17 mouse cellular contexts compared by ENCODE assay signal in the genomic region with DNA sequence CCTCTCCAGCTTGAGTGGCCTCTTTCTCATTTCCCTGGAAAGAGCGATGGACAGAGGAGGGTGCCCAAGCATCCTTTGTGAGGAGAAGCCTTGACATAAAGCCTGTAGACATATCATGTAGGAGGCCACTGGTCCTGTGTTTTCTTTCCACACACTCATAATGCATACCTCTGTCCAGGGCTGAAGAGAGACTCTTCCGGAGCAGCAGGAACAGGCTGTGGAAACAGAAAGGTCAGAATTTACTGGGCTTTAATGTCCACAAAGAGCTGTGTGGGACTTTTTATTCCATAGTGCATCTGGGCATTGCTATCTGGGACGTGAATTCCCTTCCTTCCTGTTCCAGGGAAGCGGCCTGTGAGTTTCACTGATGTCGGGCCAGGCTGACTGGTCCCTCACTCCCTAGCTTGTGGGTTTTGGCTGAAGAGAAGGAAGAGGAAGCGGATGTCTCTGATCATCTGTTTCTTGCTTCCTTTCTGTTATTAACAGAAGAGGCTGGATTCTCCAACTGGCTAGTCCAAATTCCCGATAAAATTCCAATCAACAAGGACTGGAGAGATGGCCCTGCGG. TPM values are rescaled to one million over a fixed set of nuclear protein-coding genes. Genes with fewer than 3 reads are reported as not detected.
DNase-seq lines count a peak whose midpoint lies in the region; ATAC-seq and TF ChIP-seq lines count a peak whose summit lies in the region.
"Had no signal": no experiment of that assay in that cellular context is flagged by ENCODE, and none has a peak within 500 bp of the region (broad histone marks: within the 10 kb centered on the region; RNA-seq: fewer than 3 reads in every experiment).

No protein-coding gene starts in this region.

- H3K27ac ChIP-seq in kidney, embryonic 15.5 days = peak overlapping the region; percentile 74
- no peak overlapping the region for H3K27ac ChIP-seq in lung, postnatal 0 days (ENCODE audit: low read length)
- H3K27ac ChIP-seq in heart, embryonic 15.5 days = peak overlapping the region; percentile 57
- peak overlapping the region; percentile 90; the same call in 1 of the 2 replicates for H3K27ac ChIP-seq in liver, postnatal 0 days (ENCODE audit: low read depth)
- no peak overlapping the region for H3K27ac ChIP-seq in hindbrain, embryonic 13.5 days
- H3K27ac ChIP-seq: forebrain, embryonic 12.5 days; lung, embryonic 15.5 days; midbrain, embryonic 10.5 days had no signal

- 90% methylated on average over 8 of the region's 8 CpGs for WGBS in kidney, embryonic 15.5 days
- WGBS in lung, postnatal 0 days = 71% methylated on average over 8 of the region's 8 CpGs
- WGBS in heart, embryonic 15.5 days = 64% methylated on average over 8 of the region's 8 CpGs
- 68% methylated on average over 8 of the region's 8 CpGs for whole genome bisulfite sequencing in liver, postnatal 0 days (ENCODE audit: insufficient replicate concordance)
- WGBS in hindbrain, embryonic 13.5 days = 87% methylated on average over 8 of the region's 8 CpGs

- peaks cover 18% of the 10 kb centered on the region for H3K36me3 ChIP-seq in kidney, embryonic 15.5 days
- no peaks in the 10 kb centered on the region for H3K36me3 ChIP-seq in lung, postnatal 0 days (ENCODE audit: insufficient read depth, low read length)
- H3K36me3 ChIP-seq in heart, embryonic 15.5 days = no peaks in the 10 kb centered on the region
- no peaks in the 10 kb centered on the region for H3K36me3 ChIP-seq in liver, postnatal 0 days (replicated peaks; ENCODE audit: insufficient read depth, low read length)
- H3K36me3 ChIP-seq in hindbrain, embryonic 13.5 days = no peaks in the 10 kb centered on the region
- H3K36me3 ChIP-seq: forebrain, embryonic 12.5 days; midbrain, embryonic 10.5 days had no signal

- H3K4me3 ChIP-seq in kidney, embryonic 15.5 days (replicated peaks) = no peak overlapping the region
- H3K4me3 ChIP-seq in lung, postnatal 0 days (ENCODE audit: low read depth, low read length) = no peak overlapping the region
- no peak overlapping the region for H3K4me3 ChIP-seq in heart, embryonic 15.5 days
- H3K4me3 ChIP-seq in liver, postnatal 0 days (ENCODE audit: low read depth, low read length) = no peak overlapping the region
- H3K4me3 ChIP-seq in hindbrain, embryonic 13.5 days = no peak overlapping the region
- H3K4me3 ChIP-seq: forebrain, embryonic 12.5 days; lung, embryonic 15.5 days; midbrain, embryonic 10.5 days; myocyte had no signal

- H3K9me3 ChIP-seq in kidney, embryonic 15.5 days (replicated peaks) = no peaks in the 10 kb centered on the region
- H3K9me3 ChIP-seq in lung, postnatal 0 days (ENCODE audit: low read length) = no peaks in the 10 kb centered on the region
- no peaks in the 10 kb centered on the region for H3K9me3 ChIP-seq in heart, embryonic 15.5 days (replicated peaks)
- H3K9me3 ChIP-seq in liver, postnatal 0 days (ENCODE audit: low read length) = no peaks in the 10 kb centered on the region
- peaks cover 3% of the 10 kb centered on the region; the same call in 1 of the 2 replicates for H3K9me3 ChIP-seq in hindbrain, embryonic 13.5 days
- H3K9me3 ChIP-seq: forebrain, embryonic 12.5 days; lung, embryonic 15.5 days; midbrain, embryonic 10.5 days had no signal

- H3K9ac ChIP-seq in kidney, embryonic 15.5 days = no peak overlapping the region
- no peak overlapping the region for H3K9ac ChIP-seq in lung, postnatal 0 days (replicated peaks; ENCODE audit: low read depth)
- no peak overlapping the region for H3K9ac ChIP-seq in heart, embryonic 15.5 days
- no peak overlapping the region for H3K9ac ChIP-seq in liver, postnatal 0 days (replicated peaks)
- no peak overlapping the region for H3K9ac ChIP-seq in hindbrain, embryonic 13.5 days
- H3K9ac ChIP-seq: forebrain, embryonic 12.5 days; lung, embryonic 15.5 days had no signal

- H3K27me3 ChIP-seq in kidney, embryonic 15.5 days = no peaks in the 10 kb centered on the region
- no peaks in the 10 kb centered on the region for H3K27me3 ChIP-seq in lung, postnatal 0 days (replicated peaks; ENCODE audit: insufficient read depth, low read length)
- H3K27me3 ChIP-seq in heart, embryonic 15.5 days = no peaks in the 10 kb centered on the region
- no peaks in the 10 kb centered on the region for H3K27me3 ChIP-seq in liver, postnatal 0 days (ENCODE audit: insufficient read depth, low read length)
- H3K27me3 ChIP-seq in hindbrain, embryonic 13.5 days = no peaks in the 10 kb centered on the region
- H3K27me3 ChIP-seq: forebrain, embryonic 12.5 days; lung, embryonic 15.5 days had no signal

- H3K4me1 ChIP-seq in kidney, embryonic 15.5 days = no peaks in the 10 kb centered on the region
- H3K4me1 ChIP-seq in lung, postnatal 0 days (ENCODE audit: insufficient read depth, low read depth, low read length) = no peaks in the 10 kb centered on the region
- no peaks in the 10 kb centered on the region for H3K4me1 ChIP-seq in heart, embryonic 15.5 days (replicated peaks)
- peaks cover 11% of the 10 kb centered on the region; the same call in 1 of the 2 replicates for H3K4me1 ChIP-seq in liver, postnatal 0 days (ENCODE audit: insufficient read depth)
- no peaks in the 10 kb centered on the region for H3K4me1 ChIP-seq in hindbrain, embryonic 13.5 days (replicated peaks)
- H3K4me1 ChIP-seq: forebrain, embryonic 12.5 days; lung, embryonic 15.5 days; midbrain, embryonic 10.5 days had no signal

- H3K4me2 ChIP-seq in kidney, embryonic 15.5 days = no peak overlapping the region
- no peak overlapping the region for H3K4me2 ChIP-seq in lung, postnatal 0 days (replicated peaks; ENCODE audit: low read depth, low read length)
- H3K4me2 ChIP-seq in heart, embryonic 15.5 days = no peak overlapping the region
- no peak overlapping the region for H3K4me2 ChIP-seq in liver, postnatal 0 days (ENCODE audit: low read depth, low read length)
- no peak overlapping the region for H3K4me2 ChIP-seq in hindbrain, embryonic 13.5 days
- H3K4me2 ChIP-seq: forebrain, embryonic 12.5 days; lung, embryonic 15.5 days had no signal

- ATAC-seq in kidney, embryonic 15.5 days (replicated peaks; ENCODE audit: low FRiP score) = no peak
- peak; percentile 53 for ATAC-seq in lung, postnatal 0 days
- ATAC-seq in heart, embryonic 15.5 days (replicated peaks; ENCODE audit: insufficient number of reproducible peaks, insufficient read depth, low FRiP score, low read depth) = peak; percentile 77
- ATAC-seq in liver, postnatal 0 days = no peak
- no peak for ATAC-seq in hindbrain, embryonic 13.5 days (ENCODE audit: low FRiP score)

- TF ChIP-seq EP300 in lung, postnatal 0 days (IDR thresholded peaks at IDR 0.05) = no peak
- no peak for TF ChIP-seq EP300 in liver, postnatal 0 days (IDR thresholded peaks at IDR 0.05; ENCODE audit: low read depth)

- no peak for TF ChIP-seq CTCF in lung, postnatal 0 days (IDR thresholded peaks at IDR 0.05)
- TF ChIP-seq CTCF in liver, postnatal 0 days (IDR thresholded peaks at IDR 0.05; ENCODE audit: low read depth) = no peak

- no peak for DNase-seq in kidney, postnatal 36 days
- DNase-seq in lung, postnatal 0 days (ENCODE audit: low spot score) = no peak
- no peak for DNase-seq in lung, postnatal 36 days
- DNase-seq in liver, postnatal 0 days = no peak
- no peak for DNase-seq in thymus, adult 18-20 months
- DNase-seq: adrenal gland, adult 8-10 months; cerebellum, adult 8-10 months; embryo, embryonic 11 days; layer of hippocampus, postnatal 36 days; left cerebral cortex, postnatal 4 days had no signal

RNA-seq across cellular contexts. Expression of gene Eva1a, which starts 25.8 kb away (rescaled TPM):
- 42.5 and 42.8 TPM in 2 replicates for polyA plus RNA-seq in kidney, embryonic 15.5 days (2015; fragmentation: Nextera tagmentation; extraction: Ambion mirVana)
- 29.5 and 32.0 TPM in 2 replicates for polyA plus RNA-seq in lung, postnatal 0 days (2015; fragmentation: Nextera tagmentation; extraction: Ambion mirVana)
- 5.2 and 8.1 TPM in 2 replicates for polyA plus RNA-seq in heart, embryonic 15.5 days (2015; fragmentation: Nextera tagmentation; extraction: Ambion mirVana)
- 40.0 and 46.7 TPM in 2 replicates for polyA plus RNA-seq in liver, postnatal 0 days (2015; fragmentation: Nextera tagmentation; extraction: Ambion mirVana)
- polyA plus RNA-seq in hindbrain, embryonic 13.5 days (2015; fragmentation: Nextera tagmentation; extraction: Ambion mirVana) = 0.96 and 1.1 TPM in 2 replicates

Comparison
In these comparisons a context has a peak if more than half of its experiments do, and no peak if none do; other contexts are left out.
1. ATAC-seq: peak in lung, postnatal 0 days (single experiment) and heart, embryonic 15.5 days (single experiment); none in kidney, embryonic 15.5 days (single experiment), liver, postnatal 0 days (single experiment) and hindbrain, embryonic 13.5 days (single experiment).
2. H3K27ac ChIP-seq: peak in kidney, embryonic 15.5 days (single experiment), heart, embryonic 15.5 days (single experiment) and liver, postnatal 0 days (single experiment); none in lung, postnatal 0 days (single experiment) and hindbrain, embryonic 13.5 days (single experiment).